Mouse (Mus musculus) megakaryocyte, embryonic 14.5 days (primary cell): ENCODE measurements around the gene Vapb.

Experiments
- FLI1 ChIP-seq: IDR thresholded peaks from 2 replicates; pipeline ENCODE4 v1.6.1; 2012; ENCODE audit warnings: low read length, inconsistent platforms, mixed read lengths
- GATA1 ChIP-seq: IDR thresholded peaks from 3 replicates; pipeline ENCODE4 v1.6.1; 2012; ENCODE audit warnings: mixed read lengths, low read length, inconsistent platforms, borderline replicate concordance

DNA sequence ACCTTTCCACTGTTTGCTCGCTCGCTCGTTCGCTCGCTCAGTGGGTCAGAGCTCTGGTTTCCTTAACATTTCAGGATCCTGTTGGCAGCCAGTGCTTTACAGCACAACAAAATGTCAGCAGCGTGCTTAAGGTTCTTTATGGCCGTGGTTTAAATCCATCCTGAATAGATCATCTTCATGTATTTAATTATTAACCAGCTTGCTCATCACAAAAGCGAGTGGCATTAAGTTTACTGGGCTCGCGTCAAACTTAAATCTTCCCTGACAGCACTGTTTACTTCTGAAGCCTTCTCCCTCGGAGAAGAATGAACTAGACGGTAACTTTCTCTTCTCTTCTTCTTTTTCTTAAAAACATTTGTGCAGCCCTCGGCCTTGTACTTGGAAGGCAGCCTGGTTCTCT is 4.8 kb downstream of the Vapb start:
- TF ChIP-seq GATA1: no peak
- no peak for TF ChIP-seq FLI1
